Mouse (Mus musculus) forebrain, embryonic 11.5 days (tissue): ENCODE results near the gene Gucy2c. TPM values are rescaled to one million over a fixed set of nuclear protein-coding genes. Genes with fewer than 3 reads are reported as not detected.

ENCODE experiments used
- ATAC-seq: fragments of 200-750 bp; cut with Nextera tagmentation; replicated peaks from 2 replicates; pipeline ENCODE4 v1.8.0; 2017; ENCODE audit warnings: moderate TSS enrichment; ENCODE audit not compliant: low FRiP score
- DNase-seq: peaks from one replicate; pipeline ENCODE4 v3.0.0-alpha.2; 2017; ENCODE audit warnings: low spot score
- H3K27ac ChIP-seq: fragments of 300-500 bp; sonication (generic); 2 replicates; pipeline ENCODE4 v1.5.1; 2014; ENCODE audit warnings: low read depth, low read length
- H3K27me3 ChIP-seq: fragments of 300-500 bp; sonication (generic); 2 replicates; pipeline ENCODE4 v1.6.1; 2014; ENCODE audit warnings: mild to moderate bottlenecking, low read length, mixed read lengths; ENCODE audit not compliant: control insufficient read depth, insufficient read depth
- H3K36me3 ChIP-seq: fragments of 300-500 bp; sonication (generic); 2 replicates; pipeline ENCODE4 v1.6.1; 2014; ENCODE audit warnings: mild to moderate bottlenecking, low read length, moderate library complexity, mixed read lengths; ENCODE audit not compliant: control insufficient read depth, insufficient read depth
- H3K4me1 ChIP-seq: fragments of 300-500 bp; sonication (generic); replicated peaks from 2 replicates; pipeline ENCODE4 v1.6.1; 2014; ENCODE audit warnings: low read length, mixed read lengths; ENCODE audit not compliant: control insufficient read depth, insufficient read depth
- H3K4me2 ChIP-seq: fragments of 300-500 bp; sonication (generic); 2 replicates; pipeline ENCODE4 v1.6.1; 2014; ENCODE audit warnings: low read depth, mild to moderate bottlenecking, low read length, moderate library complexity, mixed read lengths; ENCODE audit not compliant: severe bottlenecking
- H3K4me3 ChIP-seq: fragments of 300-500 bp; sonication (generic); 2 replicates; pipeline ENCODE4 v1.5.1; 2014; ENCODE audit warnings: low read depth, low read length
- H3K9ac ChIP-seq: fragments of 300-500 bp; sonication (generic); 2 replicates; pipeline ENCODE4 v1.6.1; 2014; ENCODE audit warnings: low read length
- H3K9me3 ChIP-seq: fragments of 300-500 bp; sonication (generic); 2 replicates; pipeline ENCODE4 v1.6.1; 2016; ENCODE audit warnings: low read length, mixed read lengths; ENCODE audit not compliant: control insufficient read depth
- WGBS: fragments of 180-500 bp; shearing (Covaris S2); extraction: QIAGEN DNeasy Blood & Tissue Kit; methylation state at CpG from one replicate; pipeline ENCODE4 v1.1.7; 2014; 5-methylcytosine and 5-hydroxymethylcytosine counted together
- polyA plus RNA-seq: library from polyadenylated mRNA; unstranded; fragments of >200 nt; fragmentation: Nextera tagmentation; extraction: Ambion mirVana; gene quantifications from 2 replicates; pipeline ENCODE4 v1.2.1, GENCODE M21; 2014

Gucy2c gene
- polyA plus RNA-seq, 1 experiment from 2014 or later: not detected

DNA sequence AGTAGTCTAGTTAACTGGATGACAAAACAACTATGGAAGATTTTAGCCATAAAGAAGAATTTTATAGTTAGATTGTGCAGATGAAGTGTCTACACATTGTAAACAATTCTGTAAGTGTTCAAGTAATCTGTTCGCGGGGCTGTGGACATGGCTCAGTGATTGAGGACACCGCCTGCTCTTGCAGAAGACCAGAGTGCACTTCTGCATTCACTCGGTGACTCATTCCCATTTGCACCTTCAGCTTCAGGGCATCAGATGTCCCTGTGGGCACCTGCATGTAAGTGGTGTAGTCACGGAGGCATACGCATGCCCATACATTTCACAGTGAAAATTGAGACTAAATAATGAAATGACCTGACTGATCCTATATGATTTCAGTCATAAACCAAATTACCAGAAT is 73.0 kb downstream of the Gucy2c start:
- Histone ChIP-seq H3K9me3 (no peaks in the 10 kb centered on the region), H3K36me3 (no peaks in the 10 kb centered on the region), H3K4me3 (no peak overlapping the region), H3K27me3 (no peaks in the 10 kb centered on the region), H3K9ac (no peak overlapping the region), H3K4me2 (no peak overlapping the region), H3K27ac (no peak overlapping the region), H3K4me1 (no peaks in the 10 kb centered on the region)
- no peak for ATAC-seq
- no peak for DNase-seq
- WGBS: 94% methylated on average over 6 of the region's 6 CpGs

DNA sequence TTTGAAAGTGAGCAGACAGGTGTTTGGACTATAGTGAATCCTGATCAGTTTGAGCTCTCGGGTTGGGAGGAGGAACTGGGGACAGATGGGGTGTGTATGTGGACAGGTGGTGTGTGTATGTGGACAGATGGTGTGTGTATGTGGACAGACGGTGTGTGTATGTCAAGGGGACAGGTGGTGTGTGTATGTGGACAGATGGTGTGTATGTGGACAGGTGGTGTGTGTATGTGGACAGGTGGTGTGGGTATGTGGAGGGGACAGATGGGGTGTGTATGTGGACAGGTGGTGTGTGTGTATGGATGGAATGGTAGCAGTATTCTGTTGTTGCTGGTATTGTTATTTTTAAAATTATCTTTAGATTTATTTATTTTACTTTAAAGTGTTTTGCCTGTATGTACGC is 79.7 kb downstream of the Gucy2c start:
- no peak for DNase-seq
- H3K4me2 ChIP-seq: no peak overlapping the region
- ATAC-seq: no peak
- H3K4me3 ChIP-seq: no peak overlapping the region
- no peaks in the 10 kb centered on the region for H3K27me3 ChIP-seq
- no peak overlapping the region for H3K27ac ChIP-seq
- no peak overlapping the region for H3K9ac ChIP-seq
- H3K9me3 ChIP-seq: no peaks in the 10 kb centered on the region
- no peaks in the 10 kb centered on the region for H3K36me3 ChIP-seq
- no peaks in the 10 kb centered on the region for H3K4me1 ChIP-seq
- WGBS: 92% methylated on average over 3 of the region's 3 CpGs

DNA sequence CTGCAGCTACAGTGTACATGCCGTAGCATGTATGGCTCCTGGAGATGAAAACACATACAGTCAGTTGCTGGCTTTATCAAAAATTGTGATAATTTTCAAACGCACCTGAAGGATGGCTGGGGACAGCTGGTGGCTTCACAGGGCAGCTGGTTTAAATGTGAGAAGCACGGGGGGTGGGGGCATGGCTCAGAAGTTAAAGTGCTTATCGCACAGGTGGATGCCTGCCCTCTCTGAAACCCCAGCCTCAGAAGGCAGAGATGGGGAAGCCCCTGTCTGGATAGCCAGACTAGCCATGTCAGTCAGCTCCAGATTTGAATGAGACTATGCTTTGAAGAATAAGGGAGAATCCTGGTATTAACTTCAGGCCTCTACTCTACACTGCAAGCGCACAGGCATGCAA is 80.4 kb downstream of the Gucy2c start:
- no peaks in the 10 kb centered on the region for H3K27me3 ChIP-seq
- ATAC-seq: no peak
- 83% methylated on average over 5 of the region's 5 CpGs for WGBS

DNA sequence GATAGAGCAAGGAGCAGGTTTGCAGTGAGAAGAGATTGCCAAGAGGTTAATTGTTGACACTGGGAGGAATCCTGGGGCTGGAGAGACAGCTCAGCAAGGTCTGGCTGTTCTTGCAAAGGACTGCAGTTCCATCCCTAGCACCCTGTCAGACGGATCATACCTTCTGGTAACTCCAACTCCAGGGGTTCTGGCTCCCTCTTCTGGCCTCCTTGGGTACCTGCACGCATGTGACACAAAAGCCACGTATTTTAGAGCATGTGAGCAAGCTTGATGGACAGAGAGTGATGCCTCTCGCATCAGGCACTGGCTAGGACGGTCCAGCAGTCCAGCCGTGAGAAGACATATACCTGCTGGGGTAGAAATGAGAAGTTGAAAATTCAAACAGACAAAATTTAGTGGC is 90.3 kb downstream of the Gucy2c start:
- Histone ChIP-seq H3K9me3 (no peaks in the 10 kb centered on the region), H3K4me2 (no peak overlapping the region), H3K4me1 (no peaks in the 10 kb centered on the region), H3K27me3 (no peaks in the 10 kb centered on the region), H3K4me3 (no peak overlapping the region), H3K36me3 (no peaks in the 10 kb centered on the region), H3K9ac (no peak overlapping the region), H3K27ac (no peak overlapping the region)
- no peak for ATAC-seq
- no peak for DNase-seq
- WGBS: 91% methylated on average over 6 of the region's 6 CpGs

More for the DNA sequence above, 80.4 kb downstream of the Gucy2c start:
- Histone ChIP-seq H3K36me3 (no peaks in the 10 kb centered on the region), H3K4me3 (no peak overlapping the region), H3K4me1 (no peaks in the 10 kb centered on the region), H3K27ac (no peak overlapping the region), H3K9me3 (no peaks in the 10 kb centered on the region), H3K9ac (no peak overlapping the region), H3K4me2 (no peak overlapping the region)
- no peak for DNase-seq

DNA sequence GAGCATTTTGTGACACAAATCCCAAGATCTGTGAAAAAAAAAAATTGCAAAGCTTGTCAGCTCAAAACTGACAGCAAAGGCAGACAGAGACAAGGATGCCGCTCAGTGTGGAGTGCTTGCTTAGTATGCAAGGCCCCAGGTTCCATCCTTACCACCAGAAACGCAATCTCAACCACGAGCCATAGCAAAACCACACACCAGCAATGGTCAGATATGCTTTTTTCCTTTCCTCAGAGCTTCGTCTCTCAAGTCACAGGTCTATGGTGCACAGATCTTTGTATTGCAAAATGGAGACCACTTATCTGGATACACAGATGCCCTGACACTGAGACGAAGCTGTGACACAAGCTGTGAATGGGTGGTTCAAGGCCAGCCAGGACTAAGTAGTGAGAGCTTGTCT is 91.0 kb downstream of the Gucy2c start:
- H3K27me3 ChIP-seq: no peaks in the 10 kb centered on the region
- H3K9ac ChIP-seq: no peak overlapping the region
- no peak for DNase-seq
- ATAC-seq: no peak
- no peaks in the 10 kb centered on the region for H3K4me1 ChIP-seq
- no peak overlapping the region for H3K27ac ChIP-seq
- H3K4me3 ChIP-seq: no peak overlapping the region
- no peaks in the 10 kb centered on the region for H3K36me3 ChIP-seq
- no peaks in the 10 kb centered on the region for H3K9me3 ChIP-seq
- no peak overlapping the region for H3K4me2 ChIP-seq
- 88% methylated on average over 5 of the region's 5 CpGs for WGBS

DNA sequence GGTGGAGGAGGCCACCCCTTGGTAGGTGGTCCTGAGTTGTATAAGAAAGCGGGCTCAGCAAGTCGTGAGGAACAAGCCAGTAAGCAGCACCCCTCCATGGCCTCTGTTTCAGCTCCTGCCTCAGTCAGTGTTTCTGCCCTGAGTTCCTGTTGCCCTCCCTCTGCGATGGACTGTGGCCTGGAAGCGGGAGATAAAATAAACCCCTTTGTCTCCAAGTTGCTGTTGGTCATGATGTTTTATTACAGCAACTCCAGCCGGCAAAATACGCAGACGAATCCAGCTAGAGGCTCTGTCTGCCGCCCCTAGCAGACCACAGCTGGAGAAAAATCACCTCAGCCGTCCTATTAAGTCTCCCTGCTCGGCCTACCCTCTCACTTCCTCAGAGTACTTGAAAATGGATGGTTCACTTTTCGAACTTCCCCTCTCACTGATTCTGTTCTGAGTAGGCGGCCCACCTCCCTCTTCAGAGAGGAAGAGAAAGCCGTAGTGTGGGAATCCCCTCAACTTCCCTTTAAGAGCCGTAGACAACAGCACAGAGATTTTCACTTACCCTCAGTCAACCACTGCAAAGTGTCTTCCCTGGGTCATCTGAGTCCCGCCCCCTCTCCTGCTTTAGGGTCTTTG is 91.7 kb downstream of the Gucy2c start:
- no peaks in the 10 kb centered on the region for H3K4me1 ChIP-seq
- no peak overlapping the region for H3K4me3 ChIP-seq
- no peaks in the 10 kb centered on the region for H3K36me3 ChIP-seq
- H3K4me2 ChIP-seq: no peak overlapping the region
- 81% methylated on average over 15 of the region's 15 CpGs for WGBS
- H3K27ac ChIP-seq: no peak overlapping the region
- ATAC-seq (no peak), DNase-seq (no peak)
- H3K9me3 ChIP-seq: no peaks in the 10 kb centered on the region
- no peak overlapping the region for H3K9ac ChIP-seq
- no peaks in the 10 kb centered on the region for H3K27me3 ChIP-seq

DNA sequence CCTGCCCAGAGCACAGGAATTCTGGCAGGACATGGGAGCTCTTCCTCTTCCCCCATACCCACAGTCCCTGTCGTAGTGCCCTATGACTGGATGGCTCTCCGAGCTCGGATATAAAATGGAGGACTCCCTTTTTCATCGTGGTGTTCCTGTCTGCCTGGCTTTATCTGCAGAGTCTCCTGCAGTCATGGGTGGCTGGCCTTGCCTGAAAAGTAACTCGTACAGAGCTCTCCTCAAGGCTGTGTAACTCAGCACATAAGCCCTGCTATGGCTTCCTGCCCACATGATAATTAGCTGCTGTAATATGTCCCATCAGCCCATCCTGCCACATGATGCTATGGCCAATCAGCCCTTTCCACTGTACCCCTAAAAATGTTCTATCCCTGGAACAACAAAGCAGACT is 96.1 kb downstream of the Gucy2c start:
- ATAC-seq: no peak
- H3K27ac ChIP-seq: no peak overlapping the region
- no peaks in the 10 kb centered on the region for H3K4me1 ChIP-seq
- no peak overlapping the region for H3K4me3 ChIP-seq
- 75% methylated on average over 5 of the region's 5 CpGs for WGBS
- H3K4me2 ChIP-seq: no peak overlapping the region
- no peak for DNase-seq
- no peaks in the 10 kb centered on the region for H3K9me3 ChIP-seq
- no peaks in the 10 kb centered on the region for H3K27me3 ChIP-seq
- no peak overlapping the region for H3K9ac ChIP-seq
- no peaks in the 10 kb centered on the region for H3K36me3 ChIP-seq

DNA sequence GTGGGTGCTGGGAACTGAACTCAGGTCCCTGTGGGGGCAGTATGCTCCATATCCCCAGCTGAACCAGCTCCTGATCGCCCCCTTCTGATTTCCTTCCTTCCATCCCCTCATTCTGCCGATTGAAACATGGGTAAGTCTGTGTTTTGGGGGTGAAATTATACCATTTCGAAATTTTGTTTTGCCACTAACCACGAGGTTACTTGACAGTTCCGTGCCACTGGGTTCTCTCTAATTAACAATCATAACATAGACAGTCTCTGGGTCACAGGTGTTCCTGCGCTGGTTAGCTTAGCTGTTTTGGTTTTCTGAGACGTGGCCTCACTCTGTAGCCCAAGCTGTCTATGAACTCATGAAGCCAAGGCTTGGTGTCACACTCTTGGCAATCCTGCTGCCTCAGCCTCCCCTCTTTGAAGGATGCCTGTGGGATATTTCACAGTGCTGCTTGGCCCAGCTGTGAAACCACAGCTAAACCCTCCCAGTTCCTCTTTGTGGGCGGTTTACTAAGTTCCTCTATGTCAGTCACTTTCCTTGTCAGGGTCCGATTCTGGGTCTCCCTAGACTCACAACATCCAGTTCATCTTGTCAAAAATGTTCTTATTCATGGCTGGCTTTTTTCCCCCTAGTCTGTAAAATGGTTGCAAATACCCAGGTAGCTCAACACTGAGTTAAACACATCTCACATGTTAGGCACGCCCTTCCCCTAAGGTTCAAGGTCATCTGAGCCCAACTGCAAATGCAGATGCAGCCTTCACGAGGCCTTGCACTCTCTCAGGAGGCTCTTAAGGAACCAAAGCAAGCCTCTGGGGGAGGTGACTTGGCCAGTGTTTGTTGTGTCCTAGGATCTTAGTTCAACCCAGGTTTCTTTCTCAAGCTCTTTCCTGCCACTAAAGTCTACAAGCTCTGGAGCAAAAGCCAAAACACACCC is 97.9 kb downstream of the Gucy2c start:
- 83% methylated on average over 11 of the region's 11 CpGs for WGBS
- no peaks in the 10 kb centered on the region for H3K9me3 ChIP-seq
- H3K9ac ChIP-seq: no peak overlapping the region
- H3K27ac ChIP-seq: no peak overlapping the region
- no peak overlapping the region for H3K4me2 ChIP-seq
- no peaks in the 10 kb centered on the region for H3K36me3 ChIP-seq
- H3K4me1 ChIP-seq: no peaks in the 10 kb centered on the region
- no peaks in the 10 kb centered on the region for H3K27me3 ChIP-seq
- no peak for DNase-seq
- H3K4me3 ChIP-seq: no peak overlapping the region
- no peak for ATAC-seq

DNA sequence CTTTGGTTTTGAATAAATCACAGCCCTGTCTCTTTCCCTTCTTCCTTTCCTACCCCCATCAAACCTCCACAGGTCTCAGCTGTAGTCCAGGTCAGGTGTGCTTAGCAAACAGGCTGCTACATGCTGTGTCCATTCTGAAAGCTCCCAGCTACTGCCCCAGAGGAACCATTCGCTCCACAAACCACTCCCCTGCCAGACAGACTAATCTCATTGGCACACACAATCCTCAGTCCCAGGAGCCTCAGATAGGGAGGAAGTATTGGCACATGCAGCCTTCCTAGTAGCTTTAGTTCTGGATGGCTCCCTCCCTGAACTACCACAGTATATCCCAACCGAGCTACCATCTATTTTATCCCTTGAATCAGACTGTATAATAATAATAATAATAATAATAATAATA is 102.2 kb downstream of the Gucy2c start:
- Histone ChIP-seq H3K4me3 (no peak overlapping the region), H3K36me3 (no peaks in the 10 kb centered on the region), H3K4me1 (no peaks in the 10 kb centered on the region), H3K9me3 (no peaks in the 10 kb centered on the region), H3K27me3 (no peaks in the 10 kb centered on the region), H3K4me2 (no peak overlapping the region), H3K27ac (no peak overlapping the region), H3K9ac (no peak overlapping the region)
- 33% methylated on average over 2 of the region's 2 CpGs for WGBS
- DNase-seq: no peak
- no peak for ATAC-seq
